Mouse (Mus musculus): ENCODE results near the gene Chpf2. TPM values are rescaled to one million over a fixed set of nuclear protein-coding genes. Genes with fewer than 3 reads are reported as not detected.
"Not testable (repeated sequence)": the region's sequence is repeated elsewhere in the genome, so short reads cannot be mapped to it uniquely, and the experiment has no call there.

Chpf2 gene
- total RNA-seq (2021), result 1 to 10 TPM; 8.0 to 10.0 TPM
- long read RNA-seq, experiment 1, partial matches to known transcripts, result 1 of 5 reads
- long read RNA-seq, experiment 1, other reads (novel, unspliced or antisense), result 2 of 5 reads
- long read RNA-seq, experiment 2, partial matches to known transcripts, result 0 of 4 reads
- long read RNA-seq, experiment 2, other reads (novel, unspliced or antisense), result 1 of 4 reads

DNA sequence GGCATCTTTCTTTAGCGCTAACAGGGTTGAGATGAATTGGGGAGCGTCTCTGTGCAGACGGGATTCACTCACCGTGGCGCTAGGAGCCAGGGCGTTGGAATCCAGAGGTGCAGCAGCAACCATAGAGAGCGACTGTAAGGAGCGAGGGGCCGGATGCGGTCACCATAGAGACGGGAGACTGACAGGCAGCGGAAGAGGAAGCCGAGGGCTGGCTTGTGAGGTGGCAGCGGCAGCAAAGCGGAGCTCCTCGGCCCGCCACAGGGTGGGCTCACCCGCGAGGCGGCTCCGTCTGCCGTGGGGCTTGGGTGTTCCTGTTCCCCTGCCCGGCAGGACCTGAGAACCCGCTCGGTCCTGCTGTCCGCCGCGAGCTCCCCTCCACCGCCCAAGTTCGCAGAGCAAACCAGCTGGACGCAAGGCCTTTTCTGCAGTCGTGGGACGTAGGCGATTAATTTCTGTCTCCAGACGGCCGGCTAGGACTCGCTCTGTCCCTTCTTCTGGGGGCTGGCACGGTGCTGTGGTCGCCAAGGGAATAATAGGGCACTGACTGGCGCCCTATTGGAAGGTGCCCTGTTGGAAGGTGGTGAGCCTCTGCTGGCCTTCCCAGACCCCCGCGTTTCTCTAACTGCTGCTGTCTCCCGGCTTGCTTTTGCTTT lies at the start of gene Chpf2:
TSS of gene Chpf2 (plus strand) at position 195 of the 653 bp plus-strand sequence.
- peak; percentile 83 for DNase-seq

- DNase-seq, result peak; percentile 60
Observed at GRCm38 (mm10) chr5:24537618-24538017, 48.9 kb upstream of the Chpf2 start.

DNA sequence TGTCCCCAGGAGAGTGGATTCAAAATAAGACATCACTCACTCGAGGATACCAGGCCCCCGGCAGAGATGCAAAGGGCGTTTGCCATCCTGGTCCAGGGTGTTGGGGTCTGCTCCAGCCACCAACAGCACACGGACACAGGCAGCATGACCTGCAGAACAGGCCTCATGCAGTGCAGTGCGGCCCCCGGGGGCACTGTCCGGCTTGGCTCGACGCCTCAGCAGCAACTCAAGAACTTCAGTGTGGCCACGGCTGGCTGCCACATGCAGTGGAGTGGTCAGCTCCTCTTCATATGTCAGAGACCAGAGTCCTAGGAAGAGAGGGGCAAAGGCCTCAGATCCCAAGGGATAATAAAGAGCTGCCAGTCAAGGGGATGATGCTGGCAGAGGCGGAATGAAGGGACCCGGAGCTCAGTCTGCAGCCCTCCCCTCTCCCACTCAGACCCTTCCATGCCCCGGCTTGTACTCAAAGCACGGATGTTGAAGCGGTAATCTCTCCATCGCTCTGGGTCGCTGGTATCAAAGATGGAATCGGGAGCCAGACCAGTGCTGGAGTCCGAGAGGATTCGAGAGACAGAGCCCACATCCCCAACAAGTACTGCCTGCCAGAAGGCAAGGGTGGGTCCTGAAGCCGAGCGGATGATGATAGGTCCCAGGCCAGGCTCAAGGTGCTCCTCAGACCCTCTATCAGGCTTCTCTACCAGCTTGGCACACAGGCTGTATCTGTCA lies 46.8 kb upstream of the Chpf2 start:
- DNase-seq, result peak; percentile 21

DNA sequence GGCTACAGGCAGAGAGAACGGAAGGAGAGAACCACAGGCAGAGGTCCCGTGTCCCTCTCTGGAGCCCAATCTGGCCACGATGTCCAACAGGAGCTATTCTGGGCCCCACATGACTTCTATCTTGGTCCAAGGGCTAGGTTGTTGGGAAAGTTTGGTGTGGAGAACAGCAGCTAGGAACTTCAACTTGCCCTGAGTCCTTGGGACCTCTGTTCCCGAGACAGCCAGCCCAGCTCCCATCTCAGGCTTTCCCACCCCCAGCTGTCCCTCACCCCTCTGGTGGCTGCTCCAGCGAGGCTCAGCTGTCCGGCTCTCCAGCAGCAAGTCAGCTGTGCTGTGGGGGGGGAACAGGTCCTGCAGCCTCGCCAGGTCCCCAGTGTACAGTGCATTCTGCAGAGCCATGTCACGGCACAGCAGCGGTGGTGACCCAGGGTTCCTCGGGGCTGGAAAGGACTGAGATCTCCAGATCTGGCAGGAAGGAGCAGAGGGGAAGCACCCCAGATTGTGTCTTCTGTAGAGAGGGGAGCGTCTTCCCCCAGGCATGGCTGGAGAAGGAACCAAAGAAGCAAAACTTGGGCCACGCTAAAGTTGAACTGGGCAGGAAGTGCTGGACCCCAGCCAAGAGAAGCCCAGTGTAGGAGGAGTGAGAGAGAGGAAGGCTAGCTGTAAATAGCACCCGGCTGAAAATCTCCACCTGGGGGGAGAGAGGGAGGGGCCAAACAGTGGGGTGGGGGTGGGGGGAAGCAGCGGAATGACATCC lies 46.0 kb upstream of the Chpf2 start, which contains the start of gene Asb10:
TSS of gene Asb10 (minus strand) at position 592 of the 757 bp plus-strand sequence.
- DNase-seq, result peak; percentile 85

GRCm38 (mm10) chr5:24541144-24541569 lies 45.4 kb upstream of the Chpf2 start:
- peak; percentile 21 for DNase-seq

- DNase-seq, result no peak
Observed at GRCm38 (mm10) chr5:24542643-24543042, 43.9 kb upstream of the Chpf2 start.

DNA sequence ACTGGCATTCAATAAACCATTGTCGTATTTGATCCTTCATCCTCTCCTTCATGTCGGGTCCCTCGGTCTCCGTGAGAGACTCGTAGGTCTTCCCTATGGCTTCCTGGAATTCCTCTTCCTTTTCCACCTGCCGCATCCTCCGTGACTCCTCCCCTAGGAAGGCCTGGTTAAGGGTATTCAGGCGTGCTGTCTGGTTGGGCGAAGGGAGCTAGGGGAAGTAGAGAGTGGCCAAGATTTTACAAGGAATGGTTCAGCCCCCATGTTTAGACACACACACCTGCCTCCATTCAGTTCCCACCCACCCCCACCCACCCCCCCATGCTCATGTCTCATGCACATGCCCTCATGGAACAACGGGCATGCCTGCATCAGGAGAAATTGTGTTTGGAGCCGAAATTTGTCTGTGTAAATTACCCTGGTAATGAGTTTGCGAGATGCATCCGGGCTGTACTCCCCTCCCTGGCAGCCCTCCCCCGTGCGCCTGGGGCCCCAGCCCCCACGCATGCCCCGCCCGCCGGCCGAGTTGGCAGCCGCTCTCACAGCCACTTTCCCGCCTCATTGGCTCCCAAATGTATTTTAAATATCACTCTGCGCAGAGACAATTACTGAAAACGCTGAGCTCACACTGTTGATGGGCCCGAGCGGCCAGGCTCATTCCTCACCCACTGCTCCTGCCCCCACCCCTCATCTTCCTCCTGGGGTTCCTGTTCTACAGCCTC lies 35.8 kb upstream of the Chpf2 start:
- no peak for DNase-seq

DNA sequence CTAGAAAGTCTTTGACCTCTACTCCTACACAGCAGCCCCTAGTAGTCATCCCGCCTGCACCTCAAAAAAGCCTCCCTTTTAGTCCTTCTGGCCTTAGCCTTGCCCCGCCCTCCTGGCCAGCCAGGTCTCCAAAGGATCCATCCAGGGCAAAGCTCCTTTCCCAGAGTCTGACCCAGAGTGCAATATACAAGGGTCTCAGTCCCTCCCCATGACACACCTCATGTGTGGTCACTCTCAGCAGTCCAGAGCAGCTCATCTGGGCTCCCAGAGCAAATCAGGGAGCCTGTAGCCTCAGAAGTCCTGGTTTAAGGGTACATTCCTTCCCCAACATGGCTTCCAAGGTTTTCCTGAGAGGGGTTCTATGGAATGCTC lies 35.2 kb upstream of the Chpf2 start:
- DNase-seq, result no peak

DNA sequence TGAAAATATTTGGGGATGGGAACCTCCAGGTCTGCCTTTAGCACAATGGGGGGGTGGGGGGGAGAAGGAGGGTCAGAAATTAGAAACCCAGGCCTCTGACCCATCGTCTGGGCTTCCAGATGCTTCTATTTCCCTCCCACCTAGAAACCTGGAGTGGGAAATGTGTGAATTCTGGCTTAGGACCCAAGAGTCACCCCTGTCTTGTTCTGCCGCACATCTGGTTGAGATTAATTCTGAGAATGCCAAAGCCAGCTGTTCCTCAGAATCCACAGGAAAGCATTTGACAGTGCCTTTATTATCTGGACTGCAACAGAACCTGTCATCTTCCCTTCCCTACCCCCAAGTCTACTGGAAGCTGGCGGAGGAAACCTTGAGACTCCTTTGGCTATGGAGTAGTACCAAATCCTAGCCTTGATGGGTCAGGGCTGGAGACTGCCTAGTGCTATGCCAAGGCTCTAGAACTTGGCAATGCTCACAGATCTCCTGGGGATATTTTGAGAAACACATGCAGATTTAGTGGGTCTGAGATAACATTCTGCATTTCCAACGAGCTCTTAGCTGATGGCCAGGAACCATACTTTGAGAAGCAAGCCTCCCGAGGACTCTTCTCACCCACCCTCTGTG lies 32.8 kb upstream of the Chpf2 start:
- no peak for DNase-seq

DNA sequence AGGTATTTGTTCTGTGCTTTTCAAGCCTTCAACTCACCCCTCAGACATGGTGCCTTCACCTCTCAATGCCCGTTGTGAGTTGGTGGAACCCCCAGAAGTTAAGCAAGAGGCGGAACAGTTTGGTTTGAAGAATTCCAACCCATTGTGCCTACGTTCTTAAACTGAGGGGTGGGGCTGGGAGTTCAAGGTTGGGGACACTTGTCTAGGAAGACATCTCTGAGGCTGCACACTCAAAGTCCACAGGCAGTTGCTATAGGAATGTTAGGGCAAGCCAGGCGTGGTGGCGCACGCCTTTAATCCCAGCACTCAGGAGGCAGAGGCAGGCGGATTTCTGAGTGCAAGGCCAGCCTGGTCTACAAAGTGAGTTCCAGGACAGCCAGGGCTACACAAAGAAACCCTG lies 31.2 kb upstream of the Chpf2 start:
- not testable (repeated sequence) for DNase-seq

DNA sequence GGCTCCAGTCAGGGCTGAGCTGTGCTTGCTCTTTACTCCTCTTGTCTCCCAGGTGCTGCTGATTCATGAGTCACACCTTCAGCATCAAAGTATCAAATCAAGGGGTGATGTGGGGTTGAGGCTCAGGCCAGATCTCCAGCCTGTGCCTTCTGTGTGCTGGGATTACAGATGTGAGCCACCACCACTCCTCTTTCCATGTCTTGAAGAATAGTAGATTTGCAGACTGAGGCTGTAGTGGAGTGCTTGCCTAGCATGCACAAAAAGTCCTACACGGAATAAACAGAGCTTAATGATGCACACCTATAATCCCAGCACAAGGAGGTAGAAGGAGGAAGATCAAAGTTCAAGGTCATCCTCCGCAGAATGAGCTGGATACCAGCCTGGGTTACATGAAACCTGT lies 29.8 kb upstream of the Chpf2 start, which contains the start of gene 4931409K22Rik:
TSS of gene 4931409K22Rik (minus strand) at position 101 of the 400 bp plus-strand sequence.
- no peak for DNase-seq

GRCm38 (mm10) chr5:24575948-24576347 lies 10.6 kb upstream of the Chpf2 start:
- DNase-seq, result no peak

DNA sequence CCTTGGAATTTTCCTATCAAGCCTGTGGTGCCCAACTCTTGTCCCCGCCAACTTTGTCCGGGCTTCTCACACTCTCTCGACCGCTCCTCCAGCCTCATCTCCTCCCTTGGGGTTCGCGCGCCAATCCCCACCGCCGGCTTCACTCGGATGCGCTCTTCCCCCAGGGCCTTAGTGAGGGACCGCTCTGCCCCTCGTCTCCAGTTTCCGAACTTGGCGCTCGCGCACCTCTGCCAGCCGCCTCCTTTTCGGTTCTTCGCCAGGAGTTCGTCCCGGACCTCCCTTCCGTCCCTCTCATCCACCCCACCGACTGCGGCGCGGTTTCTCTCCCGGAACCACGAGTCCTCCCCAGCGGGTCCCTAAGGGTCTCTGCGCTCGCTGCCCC lies 9.7 kb upstream of the Chpf2 start:
- DNase-seq, result no peak

DNA sequence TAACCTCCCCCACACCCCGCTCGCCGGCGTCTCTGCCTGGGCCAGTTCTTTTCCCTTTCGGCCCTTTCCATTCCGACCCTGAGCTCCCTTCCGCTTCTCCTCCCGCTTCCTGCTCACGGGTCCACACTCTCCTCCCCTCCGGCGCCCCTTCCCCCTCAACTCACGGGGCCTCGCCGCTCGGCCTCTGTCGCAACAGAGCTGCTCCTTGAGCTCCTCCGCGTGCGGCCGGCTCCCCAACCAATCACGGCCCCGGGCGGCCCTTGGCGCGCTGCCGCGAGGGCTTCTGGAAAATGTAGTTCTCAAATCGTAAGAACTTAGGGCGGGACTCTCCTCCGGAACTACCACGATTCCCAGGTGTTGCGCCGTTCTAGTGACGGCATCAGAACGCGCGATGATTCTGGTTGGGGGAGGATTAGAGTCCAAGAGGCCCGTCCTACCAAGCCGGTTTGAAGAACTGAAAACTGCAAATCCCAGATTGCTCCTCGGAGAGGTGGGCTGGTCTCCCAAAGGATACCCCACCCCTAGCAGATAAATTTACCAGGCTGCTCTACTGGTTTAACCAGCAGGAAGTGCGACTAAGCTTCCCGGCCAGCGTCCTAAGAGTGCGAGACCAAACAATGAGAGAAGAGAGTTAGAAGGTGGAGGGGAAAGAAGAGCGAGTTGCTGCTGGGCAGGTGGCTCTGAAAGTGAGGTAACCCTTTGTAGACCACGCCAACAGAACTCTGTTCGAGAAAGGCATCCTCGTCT lies 9.2 kb upstream of the Chpf2 start, which contains the start of gene Abcf2:
TSS of gene Abcf2 (minus strand) at position 285 of the 747 bp plus-strand sequence.
- peak; percentile 100 for DNase-seq

DNA sequence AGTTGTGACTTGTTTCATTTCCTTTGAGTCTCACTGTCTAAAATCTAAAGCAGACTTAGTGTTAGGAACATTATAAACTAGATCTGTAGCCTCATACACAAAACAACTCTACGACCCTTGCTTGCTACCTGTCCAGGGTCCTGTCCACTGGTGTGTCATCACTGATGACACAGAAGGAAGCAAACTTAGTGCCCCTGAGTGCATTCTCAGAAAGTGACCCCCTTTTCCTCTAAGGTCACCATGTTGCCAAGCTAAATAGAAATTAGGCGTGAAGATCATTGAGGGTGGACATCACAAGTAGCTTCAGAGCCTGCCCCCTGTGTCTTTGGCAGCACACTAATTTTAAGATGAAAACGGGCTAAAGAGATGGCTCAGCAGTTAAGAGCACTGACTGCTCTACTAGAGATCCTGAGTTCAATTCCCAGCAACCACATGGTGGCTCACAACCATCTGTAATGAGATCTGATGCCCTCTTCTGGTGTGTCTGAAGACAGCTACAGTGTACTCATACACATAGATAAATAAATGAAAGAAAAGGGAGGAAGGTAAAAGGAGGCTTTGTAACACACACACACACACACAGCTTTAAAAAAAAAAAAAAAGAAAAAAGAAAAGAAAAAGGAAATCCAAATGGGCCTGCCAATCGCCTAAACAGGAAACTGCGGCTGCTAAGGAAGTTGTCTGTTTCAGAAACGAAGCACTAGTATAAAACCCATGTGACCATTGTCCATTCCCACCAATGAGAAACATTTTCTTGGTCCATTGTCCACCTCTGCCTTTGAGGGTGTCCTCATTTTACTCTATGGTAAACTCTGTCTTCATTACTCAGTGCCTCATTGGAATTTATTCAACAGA lies 8.2 kb upstream of the Chpf2 start:
- DNase-seq, result no peak

GRCm38 (mm10) chr5:24586106-24586505 lies 435 bp upstream of the Chpf2 start:
- no peak for DNase-seq

DNA sequence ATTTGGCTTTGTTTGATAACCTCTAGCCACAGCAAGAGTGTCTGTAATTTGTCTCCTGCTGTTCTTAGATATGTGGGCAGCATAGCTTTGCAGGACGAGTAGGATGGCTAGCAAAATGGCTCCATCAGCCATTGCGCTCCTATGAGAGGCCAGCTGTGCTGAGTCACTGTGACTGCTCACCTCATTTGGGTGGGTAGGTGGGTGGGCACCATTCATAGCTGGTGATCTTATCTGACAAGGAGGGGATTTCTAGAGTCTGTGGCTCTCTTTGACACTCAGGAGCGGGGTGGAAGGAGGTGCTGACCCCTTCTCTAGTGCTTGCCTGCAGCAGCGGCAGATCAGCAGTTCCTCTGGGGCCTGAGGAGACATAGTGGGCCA lies 648 bp downstream of the Chpf2 start:
- no peak for DNase-seq

DNA sequence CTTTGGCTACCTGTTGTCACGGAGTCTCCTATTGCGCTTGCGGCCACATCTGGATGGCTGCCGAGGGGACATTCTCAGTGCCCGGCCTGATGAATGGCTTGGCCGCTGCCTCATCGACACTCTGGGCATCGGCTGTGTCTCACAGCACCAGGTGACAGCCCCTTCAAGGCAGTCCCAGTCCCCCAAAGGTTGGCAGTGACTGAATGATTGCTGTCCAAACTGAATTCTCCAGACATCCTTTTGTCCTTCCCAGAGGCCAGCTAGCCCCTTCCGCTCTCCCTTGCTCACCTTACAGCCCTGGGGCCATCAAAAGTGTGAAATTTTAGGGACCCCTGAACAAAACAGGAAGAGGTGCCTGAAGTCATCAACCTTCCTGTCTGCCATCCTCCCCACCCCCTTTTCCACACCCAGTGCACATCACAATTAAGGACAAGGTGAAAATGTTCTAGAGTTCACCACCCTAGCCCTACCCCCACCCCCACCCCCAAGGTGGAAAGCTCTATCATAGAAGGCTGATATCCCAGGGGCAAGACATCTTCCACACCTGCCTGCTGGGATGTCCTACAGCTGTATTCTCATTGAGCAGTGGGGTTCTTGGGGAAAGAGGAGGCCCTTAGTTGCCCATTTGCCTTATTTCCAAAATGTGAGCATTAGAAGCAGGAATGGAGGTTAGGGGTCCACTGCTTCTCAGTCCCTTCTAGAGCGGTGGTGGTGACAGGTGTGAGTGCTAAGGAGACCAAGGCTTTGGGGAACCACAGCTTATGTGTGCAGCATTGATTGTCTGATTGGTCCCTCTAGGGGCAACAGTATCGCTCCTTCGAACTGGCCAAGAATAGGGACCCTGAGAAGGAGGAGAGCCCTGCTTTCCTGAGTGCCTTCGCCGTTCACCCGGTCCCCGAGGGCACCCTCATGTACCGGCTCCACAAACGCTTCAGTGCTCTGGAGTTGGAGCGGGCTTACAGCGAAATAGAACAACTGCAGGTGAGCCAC lies 3.3 kb downstream of the Chpf2 start:
- no peak for DNase-seq
